Mouse (Mus musculus): Measurements from ENCODE around the gene Fgfr2. TPM values are rescaled to one million over a fixed set of nuclear protein-coding genes. Genes with fewer than 3 reads are reported as not detected.

Fgfr2 gene
- total and polyA plus RNA-seq, 2 experiments from 2014 or later, result 17.1 to 47.6 TPM

- Histone ChIP-seq H3K4me3 (ENCODE audit: low read depth, low read length) (no peak overlapping the region), H3K27ac (ENCODE audit: low read depth, low read length) (no peak overlapping the region), H3K9ac (no peak overlapping the region), H3K27me3 (ENCODE audit: insufficient read depth, low read length) (no peaks in the 10 kb centered on the region), H3K4me1 (ENCODE audit: insufficient read depth) (no peaks in the 10 kb centered on the region), H3K4me2 (ENCODE audit: low read depth) (no peak overlapping the region), H3K9me3 (ENCODE audit: low read length) (no peaks in the 10 kb centered on the region), H3K36me3 (ENCODE audit: insufficient read depth) (peaks cover 81% of the 10 kb centered on the region)
- TF ChIP-seq CTCF (IDR thresholded peaks at IDR 0.05; ENCODE audit: low read depth), result no peak
- DNase-seq (no peak), ATAC-seq (no peak)
- 89% methylated on average over 1 of the region's 1 CpGs for WGBS
Measured at GRCm38 (mm10) chr7:132880276-132880675, 242.9 kb downstream of the Fgfr2 start.

- Histone ChIP-seq H3K4me3 (ENCODE audit: low read depth, low read length) (no peak overlapping the region), H3K36me3 (ENCODE audit: insufficient read depth) (peaks cover 84% of the 10 kb centered on the region), H3K4me1 (ENCODE audit: insufficient read depth) (no peaks in the 10 kb centered on the region), H3K27ac (ENCODE audit: low read depth, low read length) (no peak overlapping the region), H3K9ac (no peak overlapping the region), H3K4me2 (ENCODE audit: low read depth) (no peak overlapping the region), H3K27me3 (ENCODE audit: insufficient read depth, low read length) (no peaks in the 10 kb centered on the region), H3K9me3 (ENCODE audit: low read length) (no peaks in the 10 kb centered on the region)
- ATAC-seq (no peak), DNase-seq (no peak)
- 94% methylated on average over 2 of the region's 2 CpGs for WGBS
- no peak for TF ChIP-seq CTCF (IDR thresholded peaks at IDR 0.05; ENCODE audit: low read depth)
Measured at GRCm38 (mm10) chr7:132875391-132876086, 247.6 kb downstream of the Fgfr2 start.

GRCm38 (mm10) chr7:132873043-132873442 lies 250.1 kb downstream of the Fgfr2 start:
- H3K9me3 ChIP-seq (ENCODE audit: low read length), result no peaks in the 10 kb centered on the region
- no peak overlapping the region for H3K4me3 ChIP-seq (ENCODE audit: low read depth, low read length)
- TF ChIP-seq CTCF (IDR thresholded peaks at IDR 0.05; ENCODE audit: low read depth), result no peak
- H3K36me3 ChIP-seq (ENCODE audit: insufficient read depth), result peaks cover 82% of the 10 kb centered on the region
- no peaks in the 10 kb centered on the region for H3K4me1 ChIP-seq (ENCODE audit: insufficient read depth)
- no peak overlapping the region for H3K4me2 ChIP-seq (ENCODE audit: low read depth)
- ATAC-seq, result no peak
- WGBS, result 97% methylated on average over 2 of the region's 2 CpGs
- H3K27ac ChIP-seq (ENCODE audit: low read depth, low read length), result no peak overlapping the region
- DNase-seq, result no peak
- H3K27me3 ChIP-seq (ENCODE audit: insufficient read depth, low read length), result no peaks in the 10 kb centered on the region
- no peak overlapping the region for H3K9ac ChIP-seq

GRCm38 (mm10) chr7:132866316-132866715 lies 256.8 kb downstream of the Fgfr2 start:
- Histone ChIP-seq H3K4me1 (ENCODE audit: insufficient read depth) (no peaks in the 10 kb centered on the region), H3K27ac (ENCODE audit: low read depth, low read length) (no peak overlapping the region), H3K9me3 (ENCODE audit: low read length) (no peaks in the 10 kb centered on the region), H3K27me3 (ENCODE audit: insufficient read depth, low read length) (no peaks in the 10 kb centered on the region), H3K9ac (no peak overlapping the region), H3K4me2 (ENCODE audit: low read depth) (no peak overlapping the region), H3K36me3 (ENCODE audit: insufficient read depth) (peaks cover 36% of the 10 kb centered on the region), H3K4me3 (ENCODE audit: low read depth, low read length) (no peak overlapping the region)
- ATAC-seq, result no peak
- no peak for DNase-seq
- TF ChIP-seq CTCF (IDR thresholded peaks at IDR 0.05; ENCODE audit: low read depth), result no peak
- 96% methylated on average over 9 of the region's 9 CpGs for WGBS

GRCm38 (mm10) chr7:132859042-132859958 lies 263.9 kb downstream of the Fgfr2 start, which contains the start of gene Abraxas2:
Gene Abraxas2, plus strand, starts transcription at chr7:132859225.
- H3K4me1 ChIP-seq (ENCODE audit: insufficient read depth), result peaks cover 10% of the 10 kb centered on the region
- H3K27me3 ChIP-seq (ENCODE audit: insufficient read depth, low read length), result no peaks in the 10 kb centered on the region
- H3K9ac ChIP-seq, result peak within 1 kb of the TSS; percentile 89
- WGBS, result under 1% methylated on average over 53 of the region's 53 CpGs
- no peaks in the 10 kb centered on the region for H3K9me3 ChIP-seq (ENCODE audit: low read length)
- peak within 1 kb of the TSS; percentile 97 for H3K4me3 ChIP-seq (ENCODE audit: low read depth, low read length)
- DNase-seq (peak; percentile 90), ATAC-seq (peak; percentile 99)
- peak; percentile 19; the same call in 1 of the 2 replicates for TF ChIP-seq CTCF (IDR thresholded peaks at IDR 0.05; ENCODE audit: low read depth)
- H3K4me2 ChIP-seq (ENCODE audit: low read depth), result peak within 1 kb of the TSS; percentile 76
- H3K27ac ChIP-seq (ENCODE audit: low read depth, low read length), result peak within 1 kb of the TSS; percentile 81
- no peaks in the 10 kb centered on the region for H3K36me3 ChIP-seq (ENCODE audit: insufficient read depth)

GRCm38 (mm10) chr7:132858043-132858608 lies 265.0 kb downstream of the Fgfr2 start:
- no peak for ATAC-seq

More at GRCm38 (mm10) chr7:132858043-132858608, 265.0 kb downstream of the Fgfr2 start:
- no peak overlapping the region for H3K4me3 ChIP-seq (ENCODE audit: low read depth, low read length)
- H3K36me3 ChIP-seq (ENCODE audit: insufficient read depth), result no peaks in the 10 kb centered on the region
- no peak overlapping the region for H3K27ac ChIP-seq (ENCODE audit: low read depth, low read length)
- H3K4me1 ChIP-seq (ENCODE audit: insufficient read depth), result peaks cover 12% of the 10 kb centered on the region
- H3K4me2 ChIP-seq (ENCODE audit: low read depth), result no peak overlapping the region
- H3K9me3 ChIP-seq (ENCODE audit: low read length), result no peaks in the 10 kb centered on the region
- peak; percentile 2 for DNase-seq
- no peaks in the 10 kb centered on the region for H3K27me3 ChIP-seq (ENCODE audit: insufficient read depth, low read length)
- WGBS, result 73% methylated on average over 5 of the region's 5 CpGs
- TF ChIP-seq CTCF (IDR thresholded peaks at IDR 0.05; ENCODE audit: low read depth), result no peak
- no peak overlapping the region for H3K9ac ChIP-seq

All from forebrain, postnatal 0 days (tissue).